Mouse (Mus musculus) forebrain, embryonic 14.5 days (tissue): ENCODE measurements around the gene Dcaf12. TPM values are rescaled to one million over a fixed set of nuclear protein-coding genes. Genes with fewer than 3 reads are reported as not detected.

Experiments used
- ATAC-seq: fragments of 200-750 bp; cut with Nextera tagmentation; 2 replicates; pipeline ENCODE4 v1.8.0; 2017; ENCODE audit warnings: mild to moderate bottlenecking, moderate library complexity
- DNase-seq: peaks from one replicate; pipeline ENCODE4 v3.0.0-alpha.2; 2015; ENCODE audit warnings: low spot score
- H3K27ac ChIP-seq: fragments of 300-500 bp; sonication (generic); 2 replicates; pipeline ENCODE4 v1.5.1; 2014; ENCODE audit warnings: low read depth, mild to moderate bottlenecking, control low read depth, low read length, moderate library complexity
- H3K27me3 ChIP-seq: fragments of 300-500 bp; sonication (generic); replicated peaks from 2 replicates; pipeline ENCODE4 v1.6.1; 2014; ENCODE audit warnings: low read length, control low read depth, mixed read lengths; ENCODE audit not compliant: control insufficient read depth, insufficient read depth
- H3K36me3 ChIP-seq: fragments of 300-500 bp; sonication (generic); 2 replicates; pipeline ENCODE4 v1.6.1; 2014; ENCODE audit warnings: low read length, control low read depth; ENCODE audit not compliant: control insufficient read depth, insufficient read depth
- H3K4me1 ChIP-seq: fragments of 300-500 bp; sonication (generic); 2 replicates; pipeline ENCODE4 v1.6.1; 2014; ENCODE audit warnings: antibody characterized with exemption, low read length, control low read depth; ENCODE audit not compliant: control insufficient read depth, insufficient read depth
- H3K4me2 ChIP-seq: fragments of 300-500 bp; sonication (generic); 2 replicates; pipeline ENCODE4 v1.6.1; 2014; ENCODE audit warnings: mild to moderate bottlenecking, control low read depth, low read length
- H3K4me3 ChIP-seq: fragments of 300-500 bp; sonication (generic); 2 replicates; pipeline ENCODE4 v1.5.1; 2014; ENCODE audit warnings: low read depth, low read length, control low read depth
- H3K9ac ChIP-seq: fragments of 300-500 bp; sonication (generic); 2 replicates; pipeline ENCODE4 v1.6.1; 2014; ENCODE audit warnings: mild to moderate bottlenecking, low read length, control low read depth, moderate library complexity
- H3K9me3 ChIP-seq: fragments of 300-500 bp; sonication (generic); replicated peaks from 2 replicates; pipeline ENCODE4 v1.6.1; 2016; ENCODE audit warnings: low read length, control low read depth, mixed read lengths; ENCODE audit not compliant: control insufficient read depth
- WGBS: fragments of 180-500 bp; shearing (Covaris S2); extraction: QIAGEN DNeasy Blood & Tissue Kit; methylation state at CpG from one replicate; pipeline ENCODE4 v1.1.7; 2014; 5-methylcytosine and 5-hydroxymethylcytosine counted together
- polyA plus RNA-seq: library from polyadenylated mRNA; unstranded; fragments of >200 nt; fragmentation: Nextera tagmentation; extraction: Ambion mirVana; gene quantifications from 2 replicates; pipeline ENCODE4 v1.2.1, GENCODE M21; 2014

Dcaf12 gene
- polyA plus RNA-seq = 53.4 and 64.7 TPM in 2 replicates

DNA sequence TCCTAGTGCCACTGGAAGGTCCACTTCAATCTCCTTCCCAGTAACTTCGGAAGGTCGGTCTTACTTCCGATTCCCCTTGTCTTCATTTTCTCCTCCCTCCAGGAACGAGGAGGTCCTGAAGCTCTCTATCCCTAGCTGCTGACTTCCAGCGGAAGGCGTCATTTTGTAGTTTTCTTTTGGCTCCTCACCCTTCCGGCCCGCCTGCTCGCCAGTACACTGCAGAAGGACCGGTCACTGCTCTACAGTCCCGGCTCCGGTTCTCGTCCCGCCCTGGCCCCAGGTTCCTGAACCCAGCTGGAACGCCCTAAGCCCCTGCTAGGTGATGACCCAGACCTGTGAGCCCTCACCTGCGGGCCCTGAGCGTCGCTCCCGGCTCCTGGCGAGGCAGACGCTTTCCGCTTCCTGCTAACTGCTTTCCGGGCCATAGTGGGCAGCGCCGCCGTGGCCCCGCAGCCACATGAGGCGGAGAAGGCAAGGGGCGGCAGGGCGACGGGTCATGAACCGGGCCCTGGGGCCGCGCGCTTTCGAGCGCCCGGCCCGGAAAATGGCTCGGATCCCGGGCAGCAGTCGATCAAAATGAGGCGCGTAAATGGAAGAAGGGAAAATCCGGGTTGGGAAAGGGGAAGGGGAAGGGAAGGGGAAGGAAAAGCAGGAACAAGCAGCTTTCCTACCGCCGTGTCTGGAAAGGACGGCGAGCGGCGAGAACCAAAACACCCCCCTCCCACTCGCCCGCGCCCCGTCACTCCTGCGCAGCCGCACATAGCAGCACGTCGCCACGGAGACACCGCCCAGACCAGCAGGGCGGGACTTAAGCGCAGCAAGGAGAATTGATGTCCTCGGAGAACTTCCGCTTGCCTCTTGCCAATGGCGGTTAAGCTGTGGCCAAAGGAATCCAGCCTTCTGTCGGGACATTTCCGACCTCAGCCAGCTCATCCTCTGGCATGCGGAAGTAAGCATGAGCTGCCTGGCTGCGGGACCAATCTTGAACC, at the start of gene Dcaf12:
Gene Dcaf12, minus strand, starts transcription at position 749 of the 989 bp plus-strand sequence.
- under 1% methylated on average over 70 of the region's 70 CpGs for WGBS
- peaks cover 34% of the 10 kb centered on the region for H3K36me3 ChIP-seq
- H3K27me3 ChIP-seq = no peaks in the 10 kb centered on the region
- H3K4me3 ChIP-seq = peak within 1 kb of the TSS; percentile 97
- peak within 1 kb of the TSS; percentile 92 for H3K4me2 ChIP-seq
- DNase-seq (peak; percentile 97), ATAC-seq (peak; percentile 98)
- H3K9me3 ChIP-seq = no peaks in the 10 kb centered on the region
- H3K27ac ChIP-seq = peak within 1 kb of the TSS; percentile 86
- H3K9ac ChIP-seq = peak within 1 kb of the TSS; percentile 98
- H3K4me1 ChIP-seq = peaks cover 11% of the 10 kb centered on the region

DNA sequence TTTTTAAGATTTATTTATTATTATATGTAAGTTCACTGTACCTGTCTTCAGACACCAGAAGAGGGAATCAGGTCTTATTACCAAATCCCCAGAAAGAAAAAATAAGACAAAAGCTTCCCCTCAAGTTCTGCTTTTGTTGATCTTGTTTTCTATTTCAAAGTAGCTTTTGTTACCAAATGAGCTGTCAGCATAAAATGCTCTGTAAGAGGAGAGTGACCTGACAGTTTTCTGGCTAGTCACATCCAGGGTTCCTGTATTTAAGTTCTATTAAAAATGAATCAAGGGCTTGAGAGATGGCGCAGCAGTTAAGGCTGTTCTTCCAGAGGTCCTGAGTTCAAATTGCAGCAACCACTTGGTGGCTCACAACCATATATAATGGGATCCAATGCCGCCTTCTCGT, 46.4 kb upstream of the Dcaf12 start:
- H3K4me2 ChIP-seq = no peak overlapping the region
- WGBS = 95% methylated on average over 3 of the region's 3 CpGs
- H3K36me3 ChIP-seq = 0 out of 2 replicates have a peak, but pooled peaks cover 3% of the 10 kb centered on the region
- H3K9ac ChIP-seq = no peak overlapping the region
- H3K4me3 ChIP-seq = no peak overlapping the region
- no peak for DNase-seq
- no peaks in the 10 kb centered on the region for H3K27me3 ChIP-seq
- ATAC-seq = no peak
- no peak overlapping the region for H3K27ac ChIP-seq
- H3K4me1 ChIP-seq = no peaks in the 10 kb centered on the region
- no peaks in the 10 kb centered on the region for H3K9me3 ChIP-seq

DNA sequence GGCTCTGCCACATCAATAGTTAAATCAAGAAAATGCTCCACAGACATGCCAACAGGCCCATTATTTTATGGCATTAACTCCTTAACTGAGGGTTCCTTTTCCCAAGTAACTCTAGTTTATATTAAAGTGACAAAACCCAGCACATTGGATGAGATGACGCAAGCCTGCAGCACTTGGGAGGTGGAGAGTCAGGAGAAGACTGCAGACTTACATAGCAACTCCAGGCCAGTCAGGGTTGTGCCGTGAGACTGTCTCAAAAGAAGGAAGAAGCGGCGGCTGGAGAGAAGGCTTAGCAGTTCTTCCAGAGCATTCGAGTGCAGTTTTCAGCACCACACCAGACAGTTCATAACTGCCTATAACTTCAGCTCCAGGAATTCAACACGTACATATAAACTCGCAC, 44.7 kb upstream of the Dcaf12 start:
- H3K9ac ChIP-seq = no peak overlapping the region
- no peaks in the 10 kb centered on the region for H3K27me3 ChIP-seq
- H3K4me3 ChIP-seq = no peak overlapping the region
- no peak for ATAC-seq
- H3K9me3 ChIP-seq = no peaks in the 10 kb centered on the region
- H3K4me2 ChIP-seq = no peak overlapping the region
- 0 out of 2 replicates have a peak, but pooled peaks cover 3% of the 10 kb centered on the region for H3K36me3 ChIP-seq
- no peak overlapping the region for H3K27ac ChIP-seq
- no peaks in the 10 kb centered on the region for H3K4me1 ChIP-seq
- DNase-seq = no peak
- WGBS = 94% methylated on average over 7 of the region's 7 CpGs

DNA sequence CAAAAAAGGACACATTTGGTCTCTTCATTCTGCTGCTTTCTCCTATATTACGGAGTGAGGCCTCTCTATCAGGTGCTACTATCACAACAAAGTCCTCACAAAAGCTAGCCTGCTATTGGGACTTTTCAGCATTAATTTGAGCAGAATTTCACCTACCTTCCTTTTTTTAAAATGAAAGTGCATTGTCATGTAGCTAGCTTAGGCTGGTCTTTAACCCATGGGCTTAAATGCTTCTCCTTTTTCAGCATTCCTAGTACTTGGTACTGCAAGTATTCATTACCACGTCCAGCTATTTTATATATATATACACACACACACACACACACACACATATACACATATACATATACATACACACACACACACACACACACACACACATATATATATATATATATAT, 44.0 kb upstream of the Dcaf12 start:
- ATAC-seq = no peak
- Histone ChIP-seq H3K4me1 (no peaks in the 10 kb centered on the region), H3K9ac (no peak overlapping the region), H3K9me3 (no peaks in the 10 kb centered on the region), H3K36me3 (0 out of 2 replicates have a peak, but pooled peaks cover 3% of the 10 kb centered on the region), H3K4me3 (no peak overlapping the region), H3K27me3 (no peaks in the 10 kb centered on the region), H3K4me2 (no peak overlapping the region), H3K27ac (no peak overlapping the region)
- 95% methylated on average over 2 of the region's 2 CpGs for WGBS
- DNase-seq = no peak

DNA sequence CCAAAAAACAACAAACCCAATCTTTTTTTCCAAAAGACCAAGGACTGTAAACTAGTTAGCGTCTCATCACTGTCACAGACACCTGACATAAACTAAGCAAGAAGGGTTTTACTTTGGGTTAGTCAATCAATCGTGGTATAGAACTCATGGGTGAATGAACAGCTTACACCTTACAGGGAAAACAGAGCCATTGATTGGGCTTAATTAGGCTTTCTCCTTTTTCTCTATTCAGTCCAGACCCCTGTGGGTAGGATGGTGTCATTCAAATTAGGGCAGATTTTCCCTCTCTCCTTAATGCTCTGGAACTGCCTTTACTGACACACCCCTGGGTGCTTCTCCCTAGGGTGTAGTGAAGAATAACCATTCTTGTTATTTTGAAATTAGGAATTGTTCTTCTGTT, 42.5 kb upstream of the Dcaf12 start:
- H3K4me2 ChIP-seq = no peak overlapping the region
- H3K36me3 ChIP-seq = 0 out of 2 replicates have a peak, but pooled peaks cover 3% of the 10 kb centered on the region
- H3K9me3 ChIP-seq = no peaks in the 10 kb centered on the region
- H3K27ac ChIP-seq = no peak overlapping the region
- H3K4me3 ChIP-seq = no peak overlapping the region
- DNase-seq (peak; percentile 47), ATAC-seq (peak; percentile 46; the same call in 1 of the 2 replicates)
- WGBS = 4% methylated on average over 2 of the region's 2 CpGs
- H3K4me1 ChIP-seq = no peaks in the 10 kb centered on the region
- no peak overlapping the region for H3K9ac ChIP-seq
- no peaks in the 10 kb centered on the region for H3K27me3 ChIP-seq

DNA sequence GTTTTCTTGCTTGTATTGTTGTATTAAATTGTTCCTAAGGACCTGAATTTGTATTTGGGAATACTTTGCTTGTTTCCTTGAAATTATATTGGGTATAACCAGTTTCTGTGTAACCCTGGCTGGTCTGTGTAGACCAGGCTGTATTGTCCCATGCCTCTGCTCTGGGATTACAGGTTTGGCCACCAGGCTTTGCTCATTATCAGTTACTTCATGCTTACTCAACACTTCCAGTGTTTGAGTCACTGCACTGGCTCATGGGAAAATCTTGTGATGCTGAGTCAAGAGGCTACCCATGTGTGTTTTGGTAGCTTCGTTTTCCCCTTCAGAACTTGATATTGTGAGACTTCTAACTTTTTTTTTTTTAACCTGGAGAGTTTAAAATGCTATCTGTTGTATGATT, 38.6 kb upstream of the Dcaf12 start:
- no peak for DNase-seq

DNA sequence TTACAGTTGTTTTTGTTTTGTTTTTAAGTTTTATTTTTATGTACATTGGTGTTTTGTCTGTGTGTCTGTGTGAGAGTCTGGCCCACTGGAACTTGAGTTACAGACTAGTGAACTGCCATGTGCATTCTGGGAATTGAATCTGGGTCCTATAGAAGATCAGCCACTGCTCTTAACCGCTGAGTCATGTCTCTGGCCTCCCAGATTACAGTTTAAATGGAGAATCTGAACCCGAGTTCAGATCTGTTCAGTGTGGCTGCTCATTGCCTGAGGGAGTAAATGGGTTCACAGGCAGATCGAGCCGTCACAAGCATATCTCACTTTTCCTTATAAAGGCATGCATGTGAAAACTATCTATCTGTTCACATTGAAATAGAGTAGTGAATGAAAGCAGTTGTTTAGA, 38.1 kb upstream of the Dcaf12 start:
- no peak overlapping the region for H3K4me2 ChIP-seq
- H3K9ac ChIP-seq = no peak overlapping the region
- H3K36me3 ChIP-seq = no peaks in the 10 kb centered on the region
- no peak overlapping the region for H3K27ac ChIP-seq
- no peaks in the 10 kb centered on the region for H3K27me3 ChIP-seq
- 95% methylated on average over 4 of the region's 4 CpGs for WGBS
- ATAC-seq (no peak), DNase-seq (no peak)
- H3K4me3 ChIP-seq = no peak overlapping the region
- peaks cover 8% of the 10 kb centered on the region; the same call in 1 of the 2 replicates for H3K4me1 ChIP-seq
- H3K9me3 ChIP-seq = no peaks in the 10 kb centered on the region

More for the DNA sequence above, 38.6 kb upstream of the Dcaf12 start:
- Histone ChIP-seq H3K36me3 (no peaks in the 10 kb centered on the region), H3K9ac (no peak overlapping the region), H3K27ac (no peak overlapping the region), H3K4me1 (peaks cover 6% of the 10 kb centered on the region; the same call in 1 of the 2 replicates), H3K9me3 (no peaks in the 10 kb centered on the region), H3K27me3 (no peaks in the 10 kb centered on the region), H3K4me3 (no peak overlapping the region), H3K4me2 (no peak overlapping the region)
- WGBS = 91% methylated on average over 1 of the region's 1 CpGs
- no peak for ATAC-seq

DNA sequence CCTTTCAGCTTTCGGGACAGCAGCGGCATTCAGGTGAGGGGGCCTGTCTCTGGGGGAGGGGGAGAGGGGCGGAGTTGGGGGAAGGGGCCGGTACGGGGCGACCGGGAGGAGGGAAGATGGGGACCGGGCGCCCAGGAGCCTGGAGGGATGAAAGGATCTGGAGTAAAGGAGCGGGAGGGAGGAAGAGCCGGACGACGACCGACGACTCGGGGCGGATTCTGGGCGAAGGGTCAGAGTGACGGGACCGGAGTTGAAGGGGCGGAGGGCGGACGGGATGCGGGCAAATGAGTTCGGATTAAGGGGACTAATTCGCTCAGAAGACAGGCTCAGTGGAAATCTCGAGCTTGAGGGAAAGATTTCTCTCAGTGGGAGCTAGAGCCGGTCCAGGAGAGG, 34.5 kb upstream of the Dcaf12 start:
- DNase-seq (no peak), ATAC-seq (peak; percentile 80; the same call in 1 of the 2 replicates)
- Histone ChIP-seq H3K4me2 (peak overlapping the region; percentile 68), H3K9me3 (no peaks in the 10 kb centered on the region), H3K27me3 (no peaks in the 10 kb centered on the region), H3K4me1 (peaks cover 8% of the 10 kb centered on the region; the same call in 1 of the 2 replicates), H3K4me3 (peak overlapping the region; percentile 83), H3K36me3 (no peaks in the 10 kb centered on the region), H3K9ac (peak overlapping the region; percentile 86), H3K27ac (peak overlapping the region; percentile 95)
- WGBS = under 1% methylated on average over 28 of the region's 28 CpGs
